Mouse (Mus musculus): ENCODE data around the gene Tmc2.

DNA sequence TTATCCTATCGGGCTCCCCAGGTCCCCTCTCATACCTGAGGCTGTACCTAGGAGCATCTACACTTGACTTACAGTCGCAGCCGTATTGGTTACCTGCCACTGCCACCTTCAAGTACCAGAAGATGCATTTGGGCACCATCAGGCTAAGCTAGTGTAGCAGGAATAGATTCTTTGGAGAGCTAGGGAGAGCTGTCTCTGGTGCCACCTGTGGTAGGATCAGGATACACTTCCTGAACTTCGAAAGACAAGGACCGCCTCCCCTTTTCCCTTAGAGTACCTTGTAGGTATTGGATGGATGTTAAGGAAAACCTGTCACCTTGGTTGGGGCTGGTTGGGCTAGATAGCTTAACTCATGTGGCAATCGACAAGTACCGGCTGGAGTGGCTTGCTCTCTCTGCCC, 73.1 kb downstream of the Tmc2 start:
- no peak for TF ChIP-seq CTCF (IDR thresholded peaks at IDR 0.05; ENCODE audit: extremely low read depth, insufficient read length, insufficient replicate concordance, low read depth, low read length)
- TF ChIP-seq POLR2A (IDR thresholded peaks at IDR 0.05; ENCODE audit: low read depth, low read length) = no peak

All from small intestine, adult 2 months (tissue).